Mouse (Mus musculus) liver, embryonic 15.5 days (tissue): Measurements from ENCODE around the gene Pde1b. TPM values are rescaled to one million over a fixed set of nuclear protein-coding genes. Genes with fewer than 3 reads are reported as not detected.

Source experiments
- ATAC-seq: fragments of 200-750 bp; cut with Nextera tagmentation; 2 replicates; pipeline ENCODE4 v1.8.0; 2017; ENCODE audit warnings: moderate number of reproducible peaks, mild to moderate bottlenecking, moderate library complexity; ENCODE audit not compliant: insufficient read depth
- H3K27ac ChIP-seq: fragments of 300-500 bp; sonication (generic); replicated peaks from 2 replicates; pipeline ENCODE4 v1.5.1; 2015; ENCODE audit warnings: mild to moderate bottlenecking, inconsistent platforms
- H3K27me3 ChIP-seq: fragments of 300-500 bp; sonication (generic); 2 replicates; pipeline ENCODE4 v1.6.1; 2015; ENCODE audit warnings: mild to moderate bottlenecking, inconsistent platforms
- H3K36me3 ChIP-seq: fragments of 300-500 bp; sonication (generic); replicated peaks from 2 replicates; pipeline ENCODE4 v1.6.1; 2015; ENCODE audit warnings: moderate library complexity, mild to moderate bottlenecking, inconsistent platforms
- H3K4me1 ChIP-seq: fragments of 300-500 bp; sonication (generic); replicated peaks from 2 replicates; pipeline ENCODE4 v1.6.1; 2015; ENCODE audit warnings: inconsistent platforms
- H3K4me2 ChIP-seq: fragments of 300-500 bp; sonication (generic); 2 replicates; pipeline ENCODE4 v1.6.1; 2015; ENCODE audit warnings: moderate library complexity, mild to moderate bottlenecking, inconsistent platforms
- H3K4me3 ChIP-seq: fragments of 300-500 bp; sonication (generic); replicated peaks from 2 replicates; pipeline ENCODE4 v1.5.1; 2015; ENCODE audit warnings: mild to moderate bottlenecking, inconsistent platforms
- H3K9ac ChIP-seq: fragments of 300-500 bp; sonication (generic); 2 replicates; pipeline ENCODE4 v1.6.1; 2015; ENCODE audit warnings: moderate library complexity, mild to moderate bottlenecking, inconsistent platforms
- H3K9me3 ChIP-seq: fragments of 300-500 bp; sonication (generic); replicated peaks from 2 replicates; pipeline ENCODE4 v1.6.1; 2016; ENCODE audit warnings: inconsistent platforms
- WGBS: fragments of 180-500 bp; shearing (Covaris S2); methylation state at CpG from one replicate; pipeline ENCODE4 v1.1.7; 2015; ENCODE audit warnings: mixed read lengths; ENCODE audit not compliant: insufficient replicate concordance; 5-methylcytosine and 5-hydroxymethylcytosine counted together
- polyA plus RNA-seq: library from polyadenylated mRNA; unstranded; fragments of >200 nt; fragmentation: Nextera tagmentation; extraction: Ambion mirVana; gene quantifications from 2 replicates; pipeline ENCODE4 v1.2.1, GENCODE M21; 2015

Gene Pde1b
- 0.25 and 0.29 TPM in 2 replicates for polyA plus RNA-seq

DNA sequence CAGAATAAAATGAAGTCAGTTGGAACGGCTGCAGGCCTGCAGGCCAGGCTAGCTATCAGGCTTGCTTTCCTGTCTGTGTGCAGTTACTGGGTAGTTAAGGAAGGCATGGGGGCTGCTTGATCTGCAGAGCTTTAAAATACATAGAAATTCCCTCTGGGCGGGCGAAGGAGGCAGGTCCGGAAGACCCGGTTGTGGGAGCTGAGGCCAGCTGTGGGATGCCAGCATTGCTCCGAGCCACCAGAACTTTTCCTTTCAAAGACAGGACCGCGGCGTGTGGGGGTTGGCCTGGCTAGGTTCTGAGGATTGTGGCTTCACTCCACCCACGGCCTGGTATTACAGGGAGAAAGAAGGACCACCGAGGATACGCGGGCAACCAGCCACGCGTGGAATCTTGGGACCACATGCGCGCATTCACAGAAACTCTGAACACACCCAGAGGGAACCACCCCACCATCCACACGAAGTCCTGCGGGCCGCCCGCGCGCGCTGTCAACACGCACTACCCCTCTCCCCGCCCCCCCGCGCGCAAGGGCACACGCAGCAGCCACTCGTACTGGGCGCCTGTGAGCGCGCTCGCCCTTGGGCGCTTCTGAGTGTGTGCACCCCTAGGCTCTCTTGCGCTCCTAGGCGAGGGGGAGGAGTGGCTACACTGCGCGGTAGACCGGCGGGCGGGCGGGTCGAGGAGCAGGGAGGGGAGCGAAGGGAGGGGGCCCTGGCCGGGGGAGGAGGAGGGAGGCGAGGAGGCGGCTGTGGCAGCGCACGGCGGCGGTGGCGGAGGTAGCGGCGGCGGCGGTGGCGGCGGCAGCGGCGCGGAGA is at the start of gene Pde1b:
Gene Pde1b (plus strand): TSS at position 600 of the 816 bp plus-strand sequence.
- WGBS: under 1% methylated on average over 60 of the region's 63 CpGs
- peak; percentile 56 for ATAC-seq
- Histone ChIP-seq H3K27ac (no peak within 1 kb of the TSS), H3K9me3 (no peaks in the 10 kb centered on the region), H3K4me1 (no peaks in the 10 kb centered on the region; the same call in 1 of the 2 replicates), H3K4me3 (peak within 1 kb of the TSS; percentile 41), H3K4me2 (peak within 1 kb of the TSS; percentile 68), H3K9ac (no peak within 1 kb of the TSS), H3K27me3 (peaks cover 44% of the 10 kb centered on the region), H3K36me3 (no peaks in the 10 kb centered on the region)

DNA sequence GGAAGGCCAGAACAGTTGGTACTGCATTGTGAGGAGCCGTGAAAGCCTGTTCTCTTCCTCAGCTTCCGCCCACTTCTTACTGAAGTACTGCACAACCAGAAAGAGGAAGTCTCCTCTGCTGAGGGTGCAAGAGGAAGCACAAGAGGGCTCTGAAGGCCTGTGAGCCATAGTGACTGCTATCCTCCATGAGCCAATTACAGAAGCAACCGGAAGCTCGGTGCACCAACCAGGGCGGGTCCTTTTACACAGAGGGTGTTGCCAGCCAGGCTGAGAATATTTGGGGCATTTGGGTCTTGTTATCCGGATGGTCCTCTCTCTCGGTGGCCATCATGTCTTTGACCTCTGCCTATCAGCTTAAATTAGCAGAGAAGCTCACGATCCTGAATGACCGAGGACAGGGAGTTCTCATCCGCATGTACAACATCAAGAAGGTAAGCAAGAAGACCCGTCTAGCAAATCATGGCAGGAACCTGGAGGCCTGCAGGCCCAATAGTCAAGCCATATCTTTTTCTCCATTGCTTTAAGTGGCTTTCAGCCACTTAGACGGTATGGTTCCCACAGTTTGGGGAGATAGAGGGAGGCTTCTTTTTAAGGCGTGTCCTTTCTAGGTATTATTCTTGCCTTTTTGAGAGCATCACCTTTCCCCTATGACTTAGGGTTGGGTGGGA is 49.1 kb upstream of the Pde1b start, which contains the start of gene Nckap1l:
Gene Nckap1l (plus strand): TSS at position 244 of the 668 bp plus-strand sequence.
- Histone ChIP-seq H3K4me2 (peak within 1 kb of the TSS; percentile 29), H3K4me3 (peak within 1 kb of the TSS; percentile 44), H3K9ac (no peak within 1 kb of the TSS), H3K36me3 (no peaks in the 10 kb centered on the region), H3K9me3 (no peaks in the 10 kb centered on the region), H3K27ac (no peak within 1 kb of the TSS), H3K27me3 (no peaks in the 10 kb centered on the region), H3K4me1 (no peaks in the 10 kb centered on the region)
- peak; percentile 68 for ATAC-seq
- WGBS: 20% methylated on average over 13 of the region's 13 CpGs

DNA sequence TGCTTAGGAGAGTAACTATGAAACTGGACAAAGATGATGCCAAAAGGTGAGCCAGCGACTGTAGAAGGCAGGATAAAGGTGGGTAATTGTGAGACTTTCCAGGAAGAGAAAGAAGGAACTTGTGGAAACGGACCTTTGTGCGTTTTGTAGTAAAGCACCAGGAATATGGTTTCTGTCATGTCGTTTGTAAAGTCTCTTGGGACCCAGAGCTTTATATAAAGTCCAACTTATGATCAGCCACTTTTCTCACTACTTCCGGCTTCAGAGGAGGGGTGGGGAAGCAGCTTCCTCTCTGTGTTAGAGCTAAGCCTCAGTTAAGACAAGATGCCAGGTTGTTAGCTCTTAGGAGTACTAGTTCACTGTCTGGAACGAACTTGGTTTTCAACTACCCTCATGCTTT is 48.4 kb upstream of the Pde1b start:
- Histone ChIP-seq H3K9me3 (no peaks in the 10 kb centered on the region), H3K27me3 (no peaks in the 10 kb centered on the region), H3K36me3 (no peaks in the 10 kb centered on the region), H3K9ac (no peak overlapping the region), H3K4me1 (no peaks in the 10 kb centered on the region), H3K27ac (no peak overlapping the region), H3K4me2 (peak overlapping the region; percentile 29; the same call in 1 of the 2 replicates), H3K4me3 (peak overlapping the region; percentile 44)
- no peak for ATAC-seq
- WGBS: 38% methylated on average over 6 of the region's 6 CpGs

DNA sequence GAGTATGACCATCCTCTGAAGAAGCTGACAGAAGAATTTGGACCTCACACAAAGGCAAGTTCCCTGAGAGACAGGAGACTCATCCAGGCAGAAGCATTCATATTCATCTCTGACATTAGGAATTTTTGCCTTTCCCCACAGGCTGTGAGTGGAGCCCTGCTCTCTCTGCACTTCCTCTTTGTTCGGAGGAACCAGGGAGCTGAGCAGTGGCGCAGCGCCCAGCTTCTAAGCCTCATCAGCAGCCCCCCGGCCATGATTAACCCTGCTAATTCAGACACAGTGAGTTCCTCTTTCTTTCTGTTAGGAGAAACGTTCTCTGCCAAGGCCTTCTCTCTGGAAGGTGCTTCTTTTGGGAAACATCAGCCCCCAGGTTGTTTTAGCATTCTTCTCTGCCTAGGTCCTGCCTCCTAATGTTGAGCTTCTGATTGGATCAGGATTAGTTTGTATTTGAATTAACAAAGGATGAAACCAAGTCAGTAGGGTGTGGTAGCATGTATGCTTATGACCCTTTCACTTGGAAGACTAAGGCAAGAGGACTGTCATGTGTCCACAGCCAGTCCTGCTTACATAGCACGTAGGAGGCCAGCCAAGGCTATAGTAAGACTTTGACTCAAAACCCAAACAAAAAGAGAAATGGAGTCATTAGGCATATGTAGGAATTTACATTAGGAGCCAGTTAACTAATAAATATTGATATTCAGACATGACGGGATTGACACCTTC is 40.1 kb upstream of the Pde1b start:
- H3K27me3 ChIP-seq: no peaks in the 10 kb centered on the region
- no peak overlapping the region for H3K9ac ChIP-seq
- H3K27ac ChIP-seq: no peak overlapping the region
- 0 out of 2 replicates have a peak, but pooled peaks cover 3% of the 10 kb centered on the region for H3K4me1 ChIP-seq
- WGBS: 45% methylated on average over 7 of the region's 7 CpGs
- H3K4me3 ChIP-seq: no peak overlapping the region
- ATAC-seq: no peak
- no peaks in the 10 kb centered on the region; the same call in 1 of the 2 replicates for H3K36me3 ChIP-seq
- H3K4me2 ChIP-seq: no peak overlapping the region
- H3K9me3 ChIP-seq: no peaks in the 10 kb centered on the region

DNA sequence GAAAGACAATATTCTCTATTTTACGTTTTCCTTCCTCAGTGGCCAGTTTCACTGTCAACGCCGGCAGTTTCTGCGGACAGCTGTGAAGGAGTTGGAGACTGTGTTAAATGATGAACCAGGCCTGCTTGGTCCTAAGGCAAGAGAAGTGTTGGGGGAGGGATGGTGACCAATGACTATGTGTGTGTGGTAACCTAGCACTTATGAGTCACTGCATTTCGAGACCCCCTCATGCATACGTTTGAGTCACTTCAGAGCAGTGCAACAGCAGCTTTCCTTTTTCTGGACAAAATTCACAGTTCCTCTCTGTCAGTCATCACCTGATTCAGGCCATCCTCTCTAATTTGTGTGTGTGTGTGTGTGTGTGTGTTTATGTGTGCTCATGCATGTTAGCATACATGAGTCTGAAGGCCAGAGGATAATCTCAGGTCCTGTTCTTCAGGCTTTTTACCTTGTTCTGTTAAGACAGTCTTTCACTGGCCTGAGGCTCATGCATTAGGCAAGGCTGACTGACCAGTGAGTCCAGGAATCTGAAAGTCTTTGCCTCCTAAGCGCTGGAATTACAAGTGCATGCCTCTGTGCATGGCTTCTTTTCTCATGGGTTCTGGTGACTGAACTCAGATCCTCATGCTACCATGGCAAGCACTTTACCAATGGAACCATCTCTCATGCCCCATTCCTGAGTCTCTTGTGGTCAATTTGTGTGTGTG is 31.2 kb upstream of the Pde1b start:
- Histone ChIP-seq H3K4me1 (no peaks in the 10 kb centered on the region), H3K27ac (no peak overlapping the region), H3K36me3 (no peaks in the 10 kb centered on the region), H3K4me3 (no peak overlapping the region), H3K27me3 (no peaks in the 10 kb centered on the region), H3K4me2 (no peak overlapping the region), H3K9ac (no peak overlapping the region), H3K9me3 (no peaks in the 10 kb centered on the region)
- no peak for ATAC-seq
- 73% methylated on average over 7 of the region's 7 CpGs for WGBS

DNA sequence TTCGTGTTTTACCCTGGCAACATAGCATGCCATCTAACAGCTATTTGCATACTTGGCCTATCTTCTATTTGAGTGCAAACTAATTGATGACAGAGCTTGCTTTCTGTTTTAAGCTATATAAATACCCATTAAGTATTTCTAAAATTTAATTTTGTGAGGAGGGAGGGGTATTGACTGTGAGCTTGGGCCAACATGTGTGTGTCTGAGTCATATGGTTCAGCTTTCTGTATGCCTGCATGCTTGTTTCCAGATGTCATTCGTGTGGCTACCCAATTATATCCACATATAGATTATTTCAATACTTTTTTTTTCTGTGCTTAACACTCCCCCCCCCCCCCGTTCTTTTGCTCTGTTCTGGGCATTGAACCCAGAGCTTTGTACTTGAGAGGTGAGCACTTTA is 30.6 kb upstream of the Pde1b start:
- Histone ChIP-seq H3K4me3 (no peak overlapping the region), H3K4me2 (no peak overlapping the region), H3K36me3 (no peaks in the 10 kb centered on the region), H3K9me3 (no peaks in the 10 kb centered on the region), H3K27me3 (no peaks in the 10 kb centered on the region), H3K9ac (no peak overlapping the region), H3K4me1 (no peaks in the 10 kb centered on the region), H3K27ac (no peak overlapping the region)
- 70% methylated on average over 3 of the region's 3 CpGs for WGBS
- no peak for ATAC-seq

DNA sequence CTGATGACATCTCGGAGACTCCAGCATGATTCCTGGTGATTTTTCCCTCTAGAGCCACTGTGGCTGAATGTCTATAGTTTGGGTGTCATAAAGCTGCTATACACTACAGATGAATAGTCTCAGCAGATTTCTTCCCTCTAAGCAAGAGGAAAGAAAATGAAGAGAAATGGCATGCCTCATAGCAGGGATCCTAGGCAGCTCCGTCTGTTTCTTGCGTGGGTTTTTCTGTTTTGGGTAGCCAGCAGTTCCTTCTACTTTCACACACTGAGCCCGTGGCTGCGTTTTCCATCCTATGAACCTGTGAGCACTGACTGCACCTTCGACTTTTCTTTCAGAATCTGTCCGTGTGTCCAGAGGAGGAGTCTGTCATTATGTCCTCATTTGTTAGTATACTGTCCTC is 29.7 kb upstream of the Pde1b start:
- WGBS: 63% methylated on average over 7 of the region's 7 CpGs
- no peaks in the 10 kb centered on the region for H3K4me1 ChIP-seq
- H3K9ac ChIP-seq: no peak overlapping the region
- H3K9me3 ChIP-seq: no peaks in the 10 kb centered on the region
- H3K4me2 ChIP-seq: no peak overlapping the region
- no peak for ATAC-seq
- H3K36me3 ChIP-seq: no peaks in the 10 kb centered on the region
- H3K27ac ChIP-seq: no peak overlapping the region
- H3K4me3 ChIP-seq: no peak overlapping the region
- H3K27me3 ChIP-seq: no peaks in the 10 kb centered on the region

DNA sequence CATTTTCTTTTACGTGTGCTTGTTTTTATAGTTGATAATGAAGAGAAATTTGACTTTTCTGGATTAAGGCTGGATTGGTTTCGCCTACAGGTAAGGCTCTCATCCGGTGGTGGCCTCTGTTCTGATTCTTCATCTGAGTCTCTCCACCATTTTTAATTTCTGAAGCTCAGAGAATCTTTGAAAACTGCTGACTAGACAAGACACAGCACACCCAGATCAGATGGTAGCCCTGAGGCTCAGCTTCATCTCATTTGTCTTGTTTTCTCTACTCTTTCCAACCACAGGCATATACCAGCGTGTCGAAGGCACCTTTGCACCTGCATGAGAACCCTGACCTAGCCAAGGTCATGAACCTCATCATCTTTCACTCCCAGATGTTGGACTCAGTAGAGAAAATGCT is 29.1 kb upstream of the Pde1b start:
- no peaks in the 10 kb centered on the region for H3K27me3 ChIP-seq
- no peaks in the 10 kb centered on the region for H3K9me3 ChIP-seq
- no peak for ATAC-seq
- H3K9ac ChIP-seq: no peak overlapping the region
- no peaks in the 10 kb centered on the region for H3K4me1 ChIP-seq
- no peak overlapping the region for H3K4me2 ChIP-seq
- H3K27ac ChIP-seq: no peak overlapping the region
- H3K4me3 ChIP-seq: no peak overlapping the region
- no peaks in the 10 kb centered on the region for H3K36me3 ChIP-seq
- 71% methylated on average over 5 of the region's 5 CpGs for WGBS

DNA sequence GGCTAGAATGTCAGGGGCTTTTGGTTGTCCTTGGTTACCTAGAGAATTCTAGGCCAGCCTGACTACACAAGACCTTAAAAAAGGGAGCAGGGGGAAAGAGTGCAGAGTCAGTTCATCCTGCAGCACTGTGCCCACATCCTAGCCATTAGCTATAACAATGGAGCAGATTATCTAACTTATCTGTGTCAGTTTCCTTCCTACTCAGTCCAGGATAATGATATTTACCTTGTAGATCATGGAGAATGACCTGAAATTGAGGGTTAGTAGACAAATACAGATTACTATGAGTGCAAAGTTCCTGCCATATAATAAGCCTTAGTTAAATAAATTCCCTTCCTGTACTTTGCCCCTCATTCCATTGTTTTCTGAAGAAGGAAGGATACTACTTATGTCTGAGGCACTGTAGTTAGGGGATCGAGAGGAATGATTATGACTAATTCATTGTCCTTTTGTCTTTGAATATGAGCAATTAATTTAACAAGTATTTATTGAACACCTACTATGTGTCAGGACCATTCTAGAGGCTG is 23.7 kb upstream of the Pde1b start:
- Histone ChIP-seq H3K27me3 (no peaks in the 10 kb centered on the region), H3K27ac (no peak overlapping the region), H3K36me3 (0 out of 2 replicates have a peak, but pooled peaks cover 3% of the 10 kb centered on the region), H3K9ac (no peak overlapping the region), H3K4me1 (no peaks in the 10 kb centered on the region), H3K9me3 (no peaks in the 10 kb centered on the region), H3K4me2 (no peak overlapping the region), H3K4me3 (no peak overlapping the region)
- ATAC-seq: no peak
- 57% methylated on average over 1 of the region's 1 CpGs for WGBS

DNA sequence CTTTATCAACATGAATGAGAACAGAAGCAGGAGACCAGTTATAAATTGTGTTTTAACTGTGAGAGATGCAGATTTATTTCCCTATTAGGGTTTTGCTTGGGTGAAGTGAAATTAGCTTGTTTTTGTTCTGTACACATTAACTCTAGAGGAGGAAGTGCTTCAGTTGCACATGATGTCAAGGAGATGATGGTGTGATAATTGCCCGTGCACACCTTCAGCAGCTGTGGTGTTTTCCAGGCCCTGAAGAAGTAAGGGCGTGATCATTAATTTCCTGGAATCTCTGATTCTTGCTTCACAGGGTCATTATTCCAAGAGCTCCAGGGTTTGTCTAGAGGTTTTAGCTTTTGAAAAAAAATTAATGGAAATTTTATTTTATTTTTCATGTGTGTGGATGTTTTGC is 22.7 kb upstream of the Pde1b start:
- Histone ChIP-seq H3K4me2 (no peak overlapping the region), H3K36me3 (0 out of 2 replicates have a peak, but pooled peaks cover 3% of the 10 kb centered on the region), H3K4me3 (no peak overlapping the region), H3K9me3 (no peaks in the 10 kb centered on the region), H3K27ac (no peak overlapping the region), H3K4me1 (no peaks in the 10 kb centered on the region), H3K9ac (no peak overlapping the region), H3K27me3 (no peaks in the 10 kb centered on the region)
- no peak for ATAC-seq
- WGBS: 47% methylated on average over 2 of the region's 2 CpGs
